Mouse (Mus musculus) heart, postnatal 4 days (tissue): ENCODE results near the gene Ccl21b. TPM values are rescaled to one million over a fixed set of nuclear protein-coding genes. Genes with fewer than 3 reads are reported as not detected.
"Not testable (repeated sequence)": the region's sequence is repeated elsewhere in the genome, so short reads cannot be mapped to it uniquely, and the experiment has no call there.

ENCODE experiments used
- DNase-seq: peaks from one replicate; pipeline ENCODE4 v3.0.0; 2021
- total RNA-seq, 2 experiments: library from RNA; stranded (reverse); gene quantifications; 2 replicates each; pipeline ENCODE4 v1.2.3; 2021

Ccl21b gene
- total RNA-seq = not detected

- not testable (repeated sequence) for DNase-seq
These were observed at the start of gene Ccl21b for GRCm38 (mm10) chr4:42255467-42255866. Gene Ccl21b, plus strand, starts transcription at chr4:42255767.

GRCm38 (mm10) chr4:42240339-42240738 lies 15.2 kb upstream of the Ccl21b start, which contains the start of gene Gm10600:
Gene Gm10600, plus strand, starts transcription at chr4:42240639.
- not testable (repeated sequence) for DNase-seq

DNA sequence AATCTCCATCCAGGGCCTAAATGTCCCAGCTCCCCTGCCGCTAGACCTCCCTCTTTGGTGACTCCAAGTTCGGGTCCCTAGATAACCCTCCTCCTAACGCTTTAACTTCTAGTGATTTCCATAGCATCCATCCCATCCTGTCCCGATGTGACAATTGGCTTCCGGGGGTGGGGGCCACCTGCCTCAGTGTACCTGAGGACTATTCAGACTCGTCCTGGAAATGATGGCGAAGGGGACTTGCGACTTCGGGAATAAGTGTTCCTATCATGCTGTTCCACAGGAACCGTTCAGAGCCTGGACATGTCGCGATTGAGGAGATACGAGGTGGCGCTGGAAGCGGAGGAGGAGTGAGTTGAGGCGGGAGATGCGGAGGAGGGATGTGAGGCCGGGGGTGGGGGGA lies 38.4 kb downstream of the Ccl21b start, which contains the start of gene Gm21953:
TSS of gene Gm21953 (plus strand) at position 301 of the 400 bp plus-strand sequence.
- DNase-seq = not testable (repeated sequence)

Other genes with a start within 250 kb of the Ccl21b start
- not detected for gene Gm21093, start 221.0 kb upstream of the Ccl21b start, total RNA-seq
- not detected for gene Gm3893, start 164.6 kb upstream of the Ccl21b start, total RNA-seq
- 1 to 10 TPM; 6.4 to 9.6 TPM for gene Gm13304, start 140.9 kb upstream of the Ccl21b start, total RNA-seq
- gene Gm13306, start 102.3 kb upstream of the Ccl21b start, total RNA-seq = not detected
- not detected for gene Gm13305, start 87.2 kb upstream of the Ccl21b start, total RNA-seq
- under 1 TPM in 1 of 2 experiments, not detected in 1; 0.17 TPM for gene Gm10600, start 15.1 kb upstream of the Ccl21b start, total RNA-seq
- gene Gm21953, start 38.5 kb downstream of the Ccl21b start, total RNA-seq = not detected
- not detected for gene Fam205a3, start 62.6 kb downstream of the Ccl21b start, total RNA-seq
- not detected for gene Gm21586, start 183.6 kb downstream of the Ccl21b start, total RNA-seq
- gene Gm2163, start 211.0 kb downstream of the Ccl21b start, total RNA-seq = under 1 TPM in 1 of 2 experiments, not detected in 1; 0.12 TPM